Mouse (Mus musculus): ENCODE results near the gene Josd2. TPM values are rescaled to one million over a fixed set of nuclear protein-coding genes. Genes with fewer than 3 reads are reported as not detected.

Josd2 gene
- total RNA-seq (2017): 12.9 to 40.9 TPM (median 17.1 TPM) in 3 replicates

DNA sequence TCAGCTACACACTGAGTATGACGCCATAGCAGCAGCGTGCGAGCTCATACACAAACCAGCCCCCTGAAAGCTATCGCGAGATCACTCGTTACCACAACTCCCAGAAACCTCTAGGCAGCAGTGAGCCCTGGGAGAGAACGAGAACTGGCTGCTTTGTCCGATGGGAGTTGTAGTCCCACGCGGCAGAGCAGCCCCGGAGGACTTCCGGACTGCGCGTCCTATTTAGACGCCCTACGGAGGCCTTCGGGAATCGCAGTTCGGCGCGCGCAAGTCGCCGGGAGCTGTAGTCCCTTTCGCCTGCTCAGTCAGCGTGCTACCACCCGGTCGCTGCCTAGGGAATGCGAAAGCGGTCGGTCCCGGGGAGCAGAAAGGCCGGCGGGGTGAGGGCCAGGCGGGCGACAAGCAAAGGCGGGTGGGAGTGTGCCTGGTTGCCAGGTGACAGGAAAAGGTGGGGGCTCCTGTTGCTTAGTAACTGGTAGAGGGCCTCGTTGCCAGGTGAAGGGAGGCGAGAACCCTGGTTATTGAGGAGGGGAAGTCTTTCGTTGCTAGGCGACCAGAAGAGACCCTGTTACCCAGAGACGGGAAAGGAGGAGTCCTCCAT is at the start of gene Josd2:
Josd2 (plus strand) TSS at position 170 of the 601 bp plus-strand sequence.
- peak; percentile 92 for ATAC-seq (replicated peaks; ENCODE audit: insufficient number of reproducible peaks, low FRiP score, low TSS enrichment, poor library complexity, severe bottlenecking)

GRCm38 (mm10) chr7:44427666-44428065 is 40.1 kb upstream of the Josd2 start:
- no peak for ATAC-seq (replicated peaks; ENCODE audit: insufficient number of reproducible peaks, low FRiP score, low TSS enrichment, poor library complexity, severe bottlenecking)

DNA sequence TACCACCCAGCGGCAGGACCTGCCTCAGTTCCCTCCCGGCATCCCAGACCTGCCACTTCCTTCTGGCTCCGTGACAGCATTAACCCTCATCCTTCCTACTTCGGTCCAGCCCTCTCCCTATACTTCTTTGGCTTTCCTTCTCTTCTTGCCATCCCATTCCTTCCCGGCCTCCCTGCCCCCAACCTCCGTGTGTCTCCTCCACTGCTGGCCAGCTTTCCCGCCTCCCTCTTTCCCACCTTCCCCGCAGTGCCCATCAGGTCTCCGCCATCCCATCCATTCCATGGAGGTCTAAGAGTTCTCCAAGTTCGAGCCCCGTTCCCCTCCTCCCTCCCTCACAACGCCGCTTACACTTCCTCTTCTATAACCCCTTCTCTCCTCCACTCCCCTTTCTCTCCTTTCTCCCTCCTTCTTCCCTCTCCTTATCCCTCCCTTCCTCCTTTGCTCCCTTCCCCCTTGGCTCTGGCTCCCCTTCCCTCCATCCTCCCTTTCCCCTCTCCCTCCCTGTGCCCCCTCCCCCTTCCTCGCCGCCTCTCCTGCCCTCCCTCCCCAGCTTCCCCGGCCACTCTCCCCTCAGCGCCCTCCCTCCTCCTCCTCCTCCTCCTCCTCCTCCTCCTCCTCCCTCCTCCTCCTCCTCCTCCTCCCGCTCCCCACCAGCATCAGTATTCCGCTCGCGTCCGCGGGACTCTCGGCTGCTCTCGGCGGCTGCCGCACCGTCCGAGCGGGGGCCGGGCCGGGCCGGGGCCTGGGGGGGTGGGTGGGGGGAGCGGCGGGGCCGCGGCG is 39.4 kb upstream of the Josd2 start:
- ATAC-seq (replicated peaks; ENCODE audit: insufficient number of reproducible peaks, low FRiP score, low TSS enrichment, poor library complexity, severe bottlenecking): no peak; the same call in 1 of the 2 replicates

- no peak for ATAC-seq (replicated peaks; ENCODE audit: insufficient number of reproducible peaks, low FRiP score, low TSS enrichment, poor library complexity, severe bottlenecking)
These were observed 38.7 kb upstream of the Josd2 start, which contains the start of gene Lrrc4b for GRCm38 (mm10) chr7:44428968-44429521. Gene Lrrc4b, plus strand, starts transcription at chr7:44429018.

GRCm38 (mm10) chr7:44429534-44430488 is 38.0 kb upstream of the Josd2 start:
- ATAC-seq (replicated peaks; ENCODE audit: insufficient number of reproducible peaks, low FRiP score, low TSS enrichment, poor library complexity, severe bottlenecking): no peak

GRCm38 (mm10) chr7:44432550-44432949 is 35.2 kb upstream of the Josd2 start:
- ATAC-seq (replicated peaks; ENCODE audit: insufficient number of reproducible peaks, low FRiP score, low TSS enrichment, poor library complexity, severe bottlenecking): no peak

GRCm38 (mm10) chr7:44433371-44433770 is 34.4 kb upstream of the Josd2 start:
- ATAC-seq (replicated peaks; ENCODE audit: insufficient number of reproducible peaks, low FRiP score, low TSS enrichment, poor library complexity, severe bottlenecking): no peak

GRCm38 (mm10) chr7:44434089-44434488 is 33.7 kb upstream of the Josd2 start:
- ATAC-seq (replicated peaks; ENCODE audit: insufficient number of reproducible peaks, low FRiP score, low TSS enrichment, poor library complexity, severe bottlenecking): no peak

- no peak for ATAC-seq (replicated peaks; ENCODE audit: insufficient number of reproducible peaks, low FRiP score, low TSS enrichment, poor library complexity, severe bottlenecking)
These were observed 32.0 kb upstream of the Josd2 start for GRCm38 (mm10) chr7:44435796-44436195.

DNA sequence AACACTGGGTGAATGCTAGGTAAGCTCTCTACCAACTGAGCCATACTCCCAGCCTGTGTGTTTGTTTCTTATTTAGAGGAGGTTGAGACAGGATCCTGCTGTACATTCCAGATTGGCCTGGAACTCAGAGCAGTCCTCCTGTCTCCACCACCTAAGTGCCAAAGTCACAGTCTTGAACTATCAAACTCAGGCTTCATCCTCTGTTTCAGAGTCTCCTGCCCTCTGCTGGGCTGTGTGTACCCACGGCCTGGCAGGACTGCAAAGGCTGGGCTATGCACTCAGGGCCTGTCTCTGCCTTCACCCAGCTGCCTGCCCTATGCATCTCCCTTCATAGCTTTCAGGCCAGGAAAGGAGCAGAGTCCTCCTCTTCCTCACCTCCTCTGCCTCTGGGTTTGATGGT is 31.5 kb upstream of the Josd2 start:
- ATAC-seq (replicated peaks; ENCODE audit: insufficient number of reproducible peaks, low FRiP score, low TSS enrichment, poor library complexity, severe bottlenecking): no peak

GRCm38 (mm10) chr7:44437188-44437587 is 30.6 kb upstream of the Josd2 start:
- ATAC-seq (replicated peaks; ENCODE audit: insufficient number of reproducible peaks, low FRiP score, low TSS enrichment, poor library complexity, severe bottlenecking): no peak

DNA sequence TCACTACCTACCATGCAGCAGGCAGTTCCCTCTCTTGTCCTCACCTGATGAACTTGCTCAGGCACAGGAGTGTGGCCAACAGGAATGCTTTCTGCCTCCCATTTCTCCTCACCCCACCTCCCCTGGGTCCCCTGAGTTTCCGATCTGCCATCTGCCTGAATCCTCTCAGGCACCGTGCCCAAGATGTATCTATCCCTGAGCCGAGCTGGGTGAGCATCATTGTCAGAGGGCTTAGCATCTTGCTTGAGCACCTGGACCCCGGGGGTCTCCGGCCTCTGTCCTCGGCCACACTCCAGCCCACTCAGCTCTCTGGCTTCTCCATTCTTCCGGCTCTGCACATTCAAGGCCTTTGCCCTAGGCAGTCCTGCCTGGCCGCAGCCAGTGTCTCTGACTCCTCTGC is 29.8 kb upstream of the Josd2 start:
- no peak for ATAC-seq (replicated peaks; ENCODE audit: insufficient number of reproducible peaks, low FRiP score, low TSS enrichment, poor library complexity, severe bottlenecking)

DNA sequence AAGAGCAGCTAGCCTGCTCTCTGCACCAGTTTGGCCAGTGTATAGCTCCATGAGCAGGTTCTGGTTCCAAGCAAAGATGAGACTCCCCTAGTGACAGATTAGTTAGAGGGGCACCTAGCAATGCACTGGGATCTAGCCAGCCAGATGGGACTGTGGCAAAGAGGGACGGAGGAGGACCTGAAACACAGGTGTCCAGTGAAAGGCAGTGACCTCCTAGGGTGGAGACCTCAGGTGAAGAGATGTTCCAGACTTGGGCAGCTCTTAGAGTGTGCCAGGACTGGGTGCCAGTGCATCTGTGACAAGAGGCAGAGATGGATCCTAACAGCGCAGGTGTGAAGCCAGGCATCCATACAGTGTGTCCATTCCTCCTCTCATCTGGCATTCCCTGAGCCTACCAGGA is 28.1 kb upstream of the Josd2 start:
- ATAC-seq (replicated peaks; ENCODE audit: insufficient number of reproducible peaks, low FRiP score, low TSS enrichment, poor library complexity, severe bottlenecking): no peak

GRCm38 (mm10) chr7:44440479-44440878 is 27.3 kb upstream of the Josd2 start:
- ATAC-seq (replicated peaks; ENCODE audit: insufficient number of reproducible peaks, low FRiP score, low TSS enrichment, poor library complexity, severe bottlenecking): no peak

DNA sequence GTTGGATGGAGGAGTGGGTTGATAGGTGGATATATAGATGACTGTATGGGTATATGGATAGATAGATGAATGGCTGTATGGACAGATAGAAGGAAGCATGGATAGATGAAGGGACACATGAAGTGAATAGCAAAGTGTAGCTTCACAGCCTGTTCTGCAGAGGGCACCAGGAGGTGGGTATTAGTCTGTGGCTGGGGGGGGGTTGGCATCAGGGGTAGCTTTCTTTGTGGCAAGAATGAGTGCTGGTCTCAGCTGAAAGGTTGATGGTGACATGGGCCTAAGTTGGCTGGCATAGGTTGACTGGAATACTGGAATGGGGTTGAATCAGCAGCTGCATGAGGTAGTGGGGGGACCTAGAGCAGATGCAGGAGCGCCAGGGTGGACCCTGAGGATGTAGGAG is 26.6 kb upstream of the Josd2 start:
- no peak for ATAC-seq (replicated peaks; ENCODE audit: insufficient number of reproducible peaks, low FRiP score, low TSS enrichment, poor library complexity, severe bottlenecking)

- no peak for ATAC-seq (replicated peaks; ENCODE audit: insufficient number of reproducible peaks, low FRiP score, low TSS enrichment, poor library complexity, severe bottlenecking)
These were observed 26.1 kb upstream of the Josd2 start for GRCm38 (mm10) chr7:44441648-44442109.

DNA sequence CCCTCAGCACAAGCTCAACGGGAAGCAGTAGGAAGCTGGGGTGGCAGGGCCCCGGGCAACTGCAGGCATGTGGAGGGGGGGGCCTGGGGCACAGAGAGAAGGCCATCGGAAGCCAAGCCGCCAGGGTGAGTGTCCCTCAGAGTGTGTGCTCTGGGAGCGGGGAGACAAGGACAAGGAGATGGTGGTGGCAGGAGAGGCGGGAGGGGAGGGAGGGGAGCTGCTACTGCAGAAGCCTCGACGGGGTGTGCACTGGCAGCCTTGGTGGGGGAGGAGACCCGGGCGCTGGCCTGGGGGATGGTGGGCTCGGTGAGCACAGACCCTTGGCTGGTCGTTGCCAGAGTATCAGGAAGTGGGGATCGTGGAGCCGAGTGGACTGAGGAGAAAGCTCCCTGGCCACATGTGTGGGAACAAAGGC is 25.4 kb upstream of the Josd2 start:
- no peak for ATAC-seq (replicated peaks; ENCODE audit: insufficient number of reproducible peaks, low FRiP score, low TSS enrichment, poor library complexity, severe bottlenecking)

- ATAC-seq (replicated peaks; ENCODE audit: insufficient number of reproducible peaks, low FRiP score, low TSS enrichment, poor library complexity, severe bottlenecking): no peak
These were observed 24.3 kb upstream of the Josd2 start for GRCm38 (mm10) chr7:44443268-44444173.
